Mouse (Mus musculus) spleen, adult 2 months (tissue): ENCODE data around the gene Esr1.

Experiments used
- CTCF ChIP-seq: fragments of 200-500 bp; IDR thresholded peaks from 2 replicates; pipeline ENCODE4 v1.5.1; 2011; ENCODE audit warnings: mild to moderate bottlenecking, inconsistent platforms; ENCODE audit not compliant: insufficient read depth, insufficient read length, insufficient replicate concordance; ENCODE audit errors: extremely low read depth
- POLR2A ChIP-seq: fragments of 200-500 bp; IDR thresholded peaks from 2 replicates; pipeline ENCODE4 v1.6.1; 2011; ENCODE audit warnings: low read depth, low read length, inconsistent platforms

DNA sequence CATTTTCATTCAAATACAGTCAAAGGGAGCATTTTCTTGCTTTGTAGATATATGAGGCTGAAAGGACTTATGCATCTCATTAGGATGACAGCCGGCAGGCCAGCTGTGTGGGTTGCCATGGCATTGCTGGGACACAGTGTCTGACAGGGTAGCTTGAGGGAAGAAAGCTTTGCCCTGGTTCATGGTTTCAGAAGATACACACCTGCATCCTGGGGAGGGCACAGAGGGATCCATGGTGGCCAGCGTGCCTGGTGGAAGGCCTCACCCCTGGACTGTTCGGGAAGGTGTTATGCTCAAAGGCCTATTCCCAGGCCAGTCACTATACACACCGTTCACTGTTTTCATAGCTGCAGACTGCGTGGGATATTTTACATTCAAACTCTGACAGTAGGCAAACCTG lies 29.5 kb upstream of the Esr1 start:
- no peak for TF ChIP-seq CTCF
- TF ChIP-seq POLR2A: no peak
